Mouse (Mus musculus) heart, adult 2 months (tissue): Measurements from ENCODE around the gene Psmb5. TPM values are rescaled to one million over a fixed set of nuclear protein-coding genes. Genes with fewer than 3 reads are reported as not detected.

Experiments
- DNase-seq, 2 experiments: peaks; one replicate each; pipeline ENCODE4 v3.0.0; 2021
- H3K27ac ChIP-seq: fragments of 200-600 bp; 2 replicates; pipeline ENCODE4 v1.8.1; 2022
- H3K27me3 ChIP-seq: fragments of 200-500 bp; 2 replicates; pipeline ENCODE4 v1.6.1; 2012; ENCODE audit warnings: mild to moderate bottlenecking, low read length, inconsistent platforms, mixed read lengths; ENCODE audit not compliant: control insufficient read depth, insufficient read depth
- H3K36me3 ChIP-seq: fragments of 200-500 bp; 2 replicates; pipeline ENCODE4 v1.6.1; 2012; ENCODE audit warnings: low read length, inconsistent platforms; ENCODE audit not compliant: control insufficient read depth, insufficient read depth
- H3K4me1 ChIP-seq: fragments of 200-500 bp; 2 replicates; pipeline ENCODE4 v1.6.1; 2011; ENCODE audit warnings: low read length; ENCODE audit not compliant: control insufficient read depth, insufficient read depth
- H3K4me3 ChIP-seq: fragments of 200-600 bp; 2 replicates; pipeline ENCODE4 v1.8.1; 2022
- H3K79me2 ChIP-seq: fragments of 200-500 bp; replicated peaks from 2 replicates; pipeline ENCODE4 v1.6.1; 2012; ENCODE audit warnings: mild to moderate bottlenecking, inconsistent platforms, low read length, moderate library complexity, mixed read lengths; ENCODE audit not compliant: control insufficient read depth, insufficient read depth
- H3K9ac ChIP-seq: fragments of 200-500 bp; 2 replicates; pipeline ENCODE4 v1.6.1; 2012; ENCODE audit warnings: low read depth, mild to moderate bottlenecking, control low read depth, inconsistent platforms, low read length, mixed read lengths
- CTCF ChIP-seq: fragments of 200-600 bp; IDR thresholded peaks from 2 replicates; pipeline ENCODE4 v1.8.1; 2022; ENCODE audit warnings: antibody characterized with exemption, mild to moderate bottlenecking, moderate library complexity
- EP300 ChIP-seq: fragments of 200-500 bp; IDR thresholded peaks from 2 replicates; pipeline ENCODE4 v1.6.1; 2011; ENCODE audit warnings: low read depth, low read length, control low read depth; ENCODE audit not compliant: insufficient read depth
- POLR2A ChIP-seq: fragments of 200-500 bp; IDR thresholded peaks from 2 replicates; pipeline ENCODE4 v1.6.1; 2011; ENCODE audit warnings: mild to moderate bottlenecking, low read depth, low read length, control low read depth; ENCODE audit not compliant: insufficient read depth
- WGBS: fragments of 180-500 bp; shearing (Covaris S2); methylation state at CpG from one replicate; pipeline ENCODE4 v1.1.7; 2018; 5-methylcytosine and 5-hydroxymethylcytosine counted together
- intact Hi-C: fragments of 180-260 bp; cut with DNase I; formaldehyde crosslinking; loops from one replicate; pipeline ENCODE4 v1.15.1; 2025
- long read RNA-seq: library from polyadenylated mRNA; stranded (forward); transcript quantifications from one replicate; pipeline ENCODE4 v2.0.0, GENCODE M21; 2021
- polyA plus RNA-seq: library from polyadenylated mRNA; depleted of rRNA; stranded (reverse); fragments of >200 nt; gene quantifications from 2 replicates; pipeline ENCODE4 v1.2.3, GENCODE M21; 2012; rRNA removed
- total RNA-seq, 2 experiments: library from RNA; stranded (reverse); gene quantifications; 2 replicates each; pipeline ENCODE4 v1.2.3; 2021

Gene Psmb5
- total RNA-seq = 100 to 1,000 TPM; 164 to 187 TPM
- 180 and 209 TPM in 2 replicates for polyA plus RNA-seq
- long read RNA-seq, transcript Psmb5-201 (3 exons, 899 nt) = major isoform, 102 of 106 reads
- long read RNA-seq, partial matches to known transcripts = 4 of 106 reads
- long read RNA-seq, other reads (novel, unspliced or antisense) = 0 of 106 reads

- no peaks in the 10 kb centered on the region for H3K79me2 ChIP-seq
- no peaks in the 10 kb centered on the region for H3K27me3 ChIP-seq
- H3K36me3 ChIP-seq = no peaks in the 10 kb centered on the region
- under 1% methylated on average over 25 of the region's 25 CpGs for whole genome bisulfite sequencing
- intact Hi-C loops = no loop called here
- peak within 1 kb of the TSS; percentile 75 for H3K4me3 ChIP-seq
- peak; percentile 52 for TF ChIP-seq POLR2A
- no peak for TF ChIP-seq CTCF
- TF ChIP-seq EP300 = no peak
- peak; percentile 88 to 92 for DNase-seq
- H3K27ac ChIP-seq = peak within 1 kb of the TSS; percentile 72
- no peaks in the 10 kb centered on the region; the same call in 1 of the 2 replicates for H3K4me1 ChIP-seq
- H3K9ac ChIP-seq = peak within 1 kb of the TSS; percentile 72
Measured at GRCm38 (mm10) chr14:54617897-54618365, at the start of gene Psmb5. Gene Psmb5, minus strand, starts transcription at chr14:54618022.

DNA sequence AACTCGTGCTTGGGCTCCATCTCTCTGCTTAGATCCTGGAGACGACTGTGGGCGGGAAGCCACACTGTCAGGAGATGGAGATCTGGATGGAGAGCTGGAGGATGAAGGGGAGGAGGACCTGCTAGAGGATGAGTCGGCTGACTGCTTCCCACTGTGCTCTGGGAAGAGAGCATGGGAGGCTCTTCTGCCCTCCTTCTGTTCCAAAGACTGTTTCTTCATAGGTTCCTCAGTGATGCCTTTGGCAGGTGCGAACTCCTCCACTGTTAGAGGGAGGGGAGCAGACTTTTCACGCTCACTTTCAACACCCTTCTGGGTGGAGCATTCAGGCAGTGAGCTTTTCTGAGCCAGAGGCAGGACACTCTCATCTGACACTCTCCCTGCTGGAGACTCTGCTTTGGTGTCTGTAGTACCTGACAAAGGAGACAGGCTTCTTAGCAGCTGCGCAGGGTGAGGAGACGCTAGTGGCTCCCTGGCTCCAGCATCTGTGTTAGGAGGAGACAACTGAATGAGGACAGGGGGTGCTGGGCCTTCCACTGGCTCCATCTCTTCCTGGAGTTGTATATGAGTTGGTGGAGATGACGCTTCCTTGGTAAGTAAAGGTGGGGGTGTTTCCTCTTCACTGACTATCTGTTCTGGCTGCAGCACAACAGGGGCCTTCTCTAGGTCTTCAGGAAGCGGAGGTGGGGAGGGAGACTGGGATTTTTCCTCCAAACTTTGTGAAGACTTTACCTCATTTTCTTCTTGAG is 46.8 kb upstream of the Psmb5 start:
- no peaks in the 10 kb centered on the region for H3K27me3 ChIP-seq
- no peaks in the 10 kb centered on the region for H3K4me1 ChIP-seq
- intact Hi-C loops = no loop called here
- H3K79me2 ChIP-seq = no peaks in the 10 kb centered on the region
- H3K9ac ChIP-seq = no peak overlapping the region
- TF ChIP-seq CTCF (no peak), EP300 (no peak), POLR2A (no peak)
- no peak for DNase-seq
- H3K36me3 ChIP-seq = no peaks in the 10 kb centered on the region; the same call in none of the 2 replicates
- WGBS = 86% methylated on average over 10 of the region's 10 CpGs
- no peak overlapping the region for H3K27ac ChIP-seq
- H3K4me3 ChIP-seq = no peak overlapping the region

DNA sequence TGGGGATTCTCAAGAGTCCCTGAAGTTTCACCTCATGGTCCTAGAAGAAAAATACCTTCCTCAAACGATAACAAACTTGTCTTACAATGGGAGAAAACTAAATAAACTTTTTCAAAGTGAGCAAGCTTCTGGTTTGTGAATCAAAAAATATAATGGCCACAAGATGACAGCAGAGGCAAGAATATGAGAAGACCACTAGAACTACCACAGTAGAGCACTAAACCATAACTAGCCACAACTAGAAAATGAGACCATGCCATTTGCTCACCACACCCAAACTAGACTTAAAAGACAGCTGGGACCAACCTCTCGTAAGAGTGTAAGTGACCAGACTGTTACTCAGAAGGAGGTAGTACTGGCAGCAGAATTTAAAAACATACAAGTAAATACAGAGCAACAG is 42.2 kb upstream of the Psmb5 start:
- no peaks in the 10 kb centered on the region for H3K79me2 ChIP-seq
- H3K4me3 ChIP-seq = no peak overlapping the region
- H3K36me3 ChIP-seq = no peaks in the 10 kb centered on the region; the same call in none of the 2 replicates
- no peak overlapping the region for H3K27ac ChIP-seq
- TF ChIP-seq CTCF = peak; percentile 67
- no peak for TF ChIP-seq POLR2A
- no peak for DNase-seq
- 75% methylated on average over 2 of the region's 2 CpGs for WGBS
- intact Hi-C loops = loop anchor here (2.0 kb wide), 1 partner anchor 41 kb away; no protein-coding TSS in a partner anchor
- H3K9ac ChIP-seq = no peak overlapping the region
- H3K4me1 ChIP-seq = no peaks in the 10 kb centered on the region
- no peaks in the 10 kb centered on the region for H3K27me3 ChIP-seq

- H3K4me3 ChIP-seq = peak overlapping the region; percentile 52
- TF ChIP-seq EP300 (0 out of 2 replicates have a peak, but pooled peaks have one; percentile 9), POLR2A (peak; percentile 73), CTCF (no peak)
- peak overlapping the region; percentile 46 for H3K27ac ChIP-seq
- H3K36me3 ChIP-seq = no peaks in the 10 kb centered on the region; the same call in none of the 2 replicates
- H3K4me1 ChIP-seq = peaks cover 6% of the 10 kb centered on the region
- no peaks in the 10 kb centered on the region; the same call in 1 of the 2 replicates for H3K79me2 ChIP-seq
- H3K27me3 ChIP-seq = no peaks in the 10 kb centered on the region
- 0% methylated on average over 12 of the region's 12 CpGs for WGBS
- DNase-seq = peak; percentile 83 to 89
- peak overlapping the region; percentile 71 for H3K9ac ChIP-seq
- intact Hi-C loops = loop anchor here (5.0 kb wide), 1 partner anchor 34 kb away; the partner anchor contains the start of genes 1700123O20Rik and Acin1
Measured at GRCm38 (mm10) chr14:54653496-54653895, 35.7 kb upstream of the Psmb5 start.

- intact Hi-C loops = loop anchor here (5.0 kb wide), 1 partner anchor 35 kb away; the partner anchor contains the start of genes 1700123O20Rik and Acin1
- TF ChIP-seq CTCF (no peak), EP300 (no peak), POLR2A (no peak)
- Histone ChIP-seq H3K9ac (no peak overlapping the region), H3K27ac (no peak overlapping the region; the same call in 1 of the 2 replicates), H3K27me3 (no peaks in the 10 kb centered on the region), H3K79me2 (no peaks in the 10 kb centered on the region; the same call in 1 of the 2 replicates), H3K36me3 (no peaks in the 10 kb centered on the region; the same call in none of the 2 replicates), H3K4me1 (peaks cover 6% of the 10 kb centered on the region), H3K4me3 (peak overlapping the region; percentile 52)
- no peak for DNase-seq
- 6% methylated on average over 7 of the region's 7 CpGs for WGBS
Measured at GRCm38 (mm10) chr14:54652787-54653186, 35.0 kb upstream of the Psmb5 start.

DNA sequence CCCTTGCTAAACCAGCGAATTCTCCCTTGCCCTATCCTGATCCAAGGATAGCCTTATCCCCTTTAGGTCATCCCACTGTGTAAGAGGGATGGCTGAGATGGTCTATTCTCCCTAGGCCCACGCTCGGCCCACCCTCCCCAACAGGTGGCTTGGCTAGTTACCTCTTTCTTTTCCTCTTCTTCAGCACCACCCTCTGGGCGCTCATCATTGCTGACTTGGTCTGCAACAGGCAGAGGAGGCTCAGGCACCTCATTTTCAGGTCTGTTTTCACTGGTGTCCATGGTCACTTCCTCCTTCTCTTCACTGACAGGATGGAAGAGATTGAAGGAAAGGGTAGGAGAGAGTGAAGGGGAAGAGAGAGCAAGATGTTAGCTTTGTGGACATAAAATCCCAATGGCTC is 33.7 kb upstream of the Psmb5 start:
- DNase-seq = no peak
- no peak overlapping the region for H3K27ac ChIP-seq
- no peaks in the 10 kb centered on the region; the same call in none of the 2 replicates for H3K36me3 ChIP-seq
- H3K27me3 ChIP-seq = no peaks in the 10 kb centered on the region
- intact Hi-C loops = loop anchor here (2.0 to 5.0 kb wide), 2 partner anchors 36 to 49 kb away; partner anchors contain the start of genes 1700123O20Rik and Acin1
- H3K9ac ChIP-seq = no peak overlapping the region
- 80% methylated on average over 4 of the region's 4 CpGs for WGBS
- no peak for TF ChIP-seq CTCF
- no peak for TF ChIP-seq EP300
- TF ChIP-seq POLR2A = no peak
- H3K79me2 ChIP-seq = no peaks in the 10 kb centered on the region; the same call in 1 of the 2 replicates
- H3K4me1 ChIP-seq = peaks cover 6% of the 10 kb centered on the region
- H3K4me3 ChIP-seq = no peak overlapping the region
